Mouse (Mus musculus) leukemia stem cell, adult 10-12 weeks (primary cell): Measurements from ENCODE around the gene Tprn. TPM values are rescaled to one million over a fixed set of nuclear protein-coding genes. Genes with fewer than 3 reads are reported as not detected.

Source experiments
- polyA plus RNA-seq: library from polyadenylated mRNA; stranded (reverse); fragments of >175 nt; gene quantifications from 2 replicates; pipeline ENCODE4 v1.2.3, GENCODE M21; 2012; ENCODE audit warnings: low replicate concordance

The Tprn gene
- polyA plus RNA-seq = 57.8 and 59.6 TPM in 2 replicates

DNA sequence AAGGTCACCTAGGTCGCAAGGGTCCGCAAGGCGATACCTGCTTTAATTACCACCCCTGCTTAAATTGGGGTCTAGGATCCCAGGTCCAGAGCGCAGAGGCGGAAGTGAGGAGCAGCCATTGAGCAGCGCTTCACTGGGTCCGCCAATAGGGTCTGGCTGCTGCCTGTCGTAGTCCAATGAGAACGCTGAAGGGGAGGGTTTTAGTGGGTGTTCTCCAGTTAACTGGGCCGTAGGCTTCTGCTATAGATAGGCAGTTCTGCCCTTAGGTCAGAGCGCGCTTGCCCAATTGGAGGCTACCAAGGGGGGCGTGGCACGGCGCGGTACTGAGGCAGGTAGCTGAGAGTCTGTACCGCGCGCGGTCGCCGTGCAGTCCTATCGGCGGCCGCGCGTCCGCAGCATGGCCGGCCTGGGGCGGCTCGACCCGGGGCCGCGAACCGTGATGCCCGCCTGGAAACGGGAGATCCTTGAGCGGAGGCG lies at the start of gene Tprn:
Tprn (plus strand) TSS at position 328 of the 477 bp plus-strand sequence.

DNA sequence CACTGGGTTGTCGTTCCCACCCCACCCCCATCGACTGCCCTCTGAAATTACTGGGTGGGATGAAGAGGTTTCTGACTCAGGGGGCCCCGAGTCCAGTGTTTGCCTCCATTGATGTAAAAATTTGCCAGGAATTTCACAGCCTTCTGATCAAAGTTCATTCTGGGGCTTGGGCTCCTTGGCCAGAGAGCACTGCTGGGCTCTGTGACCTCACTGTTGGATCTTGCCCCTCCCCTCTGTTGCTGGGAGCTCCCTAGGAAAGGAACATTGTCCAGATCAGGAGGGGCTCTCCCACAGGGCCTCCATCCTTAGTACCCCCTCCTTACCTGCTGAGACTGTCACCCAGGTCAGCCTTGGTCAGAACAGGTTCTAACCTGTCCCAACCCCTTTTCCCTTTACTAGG lies 48.0 kb upstream of the Tprn start, which contains the start of gene Stpg3:
Stpg3 (minus strand) TSS at position 194 of the 400 bp plus-strand sequence.

DNA sequence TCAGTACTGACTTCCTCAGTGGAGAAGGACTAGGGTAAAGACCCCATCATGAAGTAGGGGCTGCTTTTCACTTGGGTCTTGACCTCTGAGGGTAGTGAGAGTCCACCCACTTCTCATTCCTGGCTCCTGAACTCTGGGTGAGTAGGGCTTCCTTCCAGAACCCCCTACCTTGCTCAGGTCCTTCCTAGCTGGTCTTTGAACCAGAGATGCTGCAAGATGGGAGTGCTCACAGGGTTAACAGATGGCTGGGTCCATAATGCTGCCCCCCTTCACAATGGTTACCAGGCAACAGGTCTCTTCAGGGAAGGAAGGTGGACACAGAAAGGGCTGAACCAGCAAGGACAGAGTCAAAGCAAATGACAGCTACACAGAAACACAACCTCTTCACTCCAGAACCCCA lies 44.0 kb upstream of the Tprn start, which contains the start of gene Fam166a:
Fam166a (plus strand) TSS at position 301 of the 400 bp plus-strand sequence.

DNA sequence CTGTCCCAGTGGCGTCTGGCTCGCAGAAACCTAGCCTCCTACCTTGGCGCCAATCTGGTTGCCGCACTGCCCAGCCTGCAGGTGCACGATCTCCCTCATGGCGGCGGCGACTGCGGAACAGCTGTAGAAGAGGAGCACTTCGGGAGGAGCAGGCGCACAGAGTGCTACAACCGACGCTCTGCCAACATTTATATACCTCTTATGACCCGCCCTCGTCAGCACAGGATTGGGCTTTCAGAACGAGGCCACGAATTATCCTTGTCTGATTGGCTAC lies 38.0 kb upstream of the Tprn start, which contains the start of gene Tubb4b:
Tubb4b (minus strand) TSS at position 211 of the 274 bp plus-strand sequence.

GRCm38 (mm10) chr2:25234050-25234449 lies 28.4 kb upstream of the Tprn start, which contains the start of gene Slc34a3:
Slc34a3 (minus strand) TSS chr2:25234364.

GRCm38 (mm10) chr2:25236614-25237013 lies 25.8 kb upstream of the Tprn start, which contains the start of gene Rnf224:
Rnf224 (minus strand) TSS chr2:25236787.

DNA sequence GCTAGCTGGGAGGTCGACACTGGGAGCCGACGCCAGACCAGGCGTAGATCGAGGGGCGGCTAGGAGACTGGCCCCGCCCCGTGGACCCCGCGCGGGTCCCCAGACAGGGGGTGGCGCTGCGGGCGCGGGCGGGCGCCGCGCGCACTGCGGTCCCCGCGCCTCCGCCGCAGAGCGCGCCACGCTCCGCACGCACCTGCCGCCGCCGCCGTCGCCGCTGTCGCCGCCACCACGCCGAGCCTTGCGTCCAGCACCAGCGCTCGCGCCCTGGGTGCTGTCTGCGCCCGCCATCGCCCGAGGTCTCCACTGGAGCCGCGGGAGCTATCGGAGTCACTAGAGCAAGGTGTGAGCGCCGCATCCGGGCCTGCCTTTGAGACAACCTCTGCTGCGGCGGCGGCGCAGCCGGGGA lies 20.3 kb upstream of the Tprn start, which contains the start of the genes Rnf208 and Cysrt1:
Rnf208 (plus strand) TSS at position 155 of the 406 bp plus-strand sequence.
Cysrt1 (minus strand) TSS at position 352 of the 406 bp plus-strand sequence.

DNA sequence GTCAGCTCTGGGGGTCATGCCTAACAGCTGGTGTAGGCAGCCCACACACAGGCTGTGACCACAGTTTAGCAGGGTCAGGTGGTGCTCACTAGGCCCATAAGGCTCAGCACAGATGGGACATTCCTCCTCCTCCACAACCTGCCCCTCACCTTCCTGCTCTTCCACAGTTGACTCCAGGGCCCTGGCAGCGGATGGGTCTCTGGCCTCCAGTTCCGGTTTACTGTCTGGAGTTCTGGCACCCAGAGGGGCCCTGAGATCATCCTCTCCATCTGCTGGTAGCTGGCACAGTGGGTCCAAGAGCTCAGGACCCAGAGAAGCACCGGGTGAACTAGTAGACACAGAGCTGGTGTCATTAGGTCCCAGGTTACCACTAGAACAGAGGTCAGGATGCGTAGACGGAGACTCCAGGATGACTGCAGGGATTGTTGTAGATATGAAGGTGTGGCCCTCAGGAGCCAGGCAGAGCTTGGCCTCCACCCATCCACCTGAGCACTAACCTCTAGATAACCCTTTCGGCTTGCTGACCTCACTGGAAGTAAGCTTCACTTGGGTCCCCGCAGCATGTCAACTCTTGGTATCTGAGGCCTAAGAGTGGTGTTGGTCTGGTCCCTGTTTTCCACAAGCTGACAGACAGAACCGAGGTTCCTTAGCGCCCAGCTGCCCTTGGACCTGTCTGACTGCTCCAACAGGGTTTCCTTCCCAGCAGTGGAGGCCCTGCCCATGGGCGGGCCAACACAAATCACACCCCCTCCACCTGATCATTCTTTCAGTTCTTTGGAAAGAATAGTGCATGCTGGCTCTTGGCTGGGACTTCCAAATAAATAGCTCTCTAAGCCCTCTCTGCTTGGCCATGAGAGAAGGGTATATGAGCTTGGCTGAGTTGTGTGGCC lies 16.0 kb upstream of the Tprn start, which contains the start of gene AL732309.1:
AL732309.1 (minus strand) TSS at position 681 of the 890 bp plus-strand sequence.

DNA sequence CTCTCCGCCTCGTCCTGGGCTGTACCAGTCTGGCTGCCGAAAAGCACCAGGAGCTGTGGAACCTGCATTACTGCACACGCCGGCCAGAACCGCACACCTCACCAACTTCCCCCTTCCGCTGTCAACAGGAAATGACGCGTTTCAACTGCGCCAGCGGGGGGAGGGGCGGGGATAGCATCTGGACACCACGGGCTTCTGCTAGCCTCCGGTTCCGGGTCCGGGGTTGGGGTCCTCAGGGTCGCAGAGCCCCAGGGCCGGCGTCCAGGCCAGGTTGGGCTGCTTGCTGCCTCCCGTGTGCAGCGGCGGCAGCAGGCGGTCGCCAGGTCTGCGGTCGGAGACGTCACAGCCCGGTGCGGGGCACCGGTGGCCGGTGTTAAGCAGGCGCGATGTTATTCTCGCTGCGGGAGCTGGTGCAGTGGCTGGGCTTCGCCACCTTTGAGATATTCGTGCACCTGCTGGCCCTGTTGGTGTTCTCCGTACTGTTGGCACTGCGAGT lies 7.1 kb upstream of the Tprn start, which contains the start of gene Tmem203:
Tmem203 (plus strand) TSS at position 156 of the 496 bp plus-strand sequence.

DNA sequence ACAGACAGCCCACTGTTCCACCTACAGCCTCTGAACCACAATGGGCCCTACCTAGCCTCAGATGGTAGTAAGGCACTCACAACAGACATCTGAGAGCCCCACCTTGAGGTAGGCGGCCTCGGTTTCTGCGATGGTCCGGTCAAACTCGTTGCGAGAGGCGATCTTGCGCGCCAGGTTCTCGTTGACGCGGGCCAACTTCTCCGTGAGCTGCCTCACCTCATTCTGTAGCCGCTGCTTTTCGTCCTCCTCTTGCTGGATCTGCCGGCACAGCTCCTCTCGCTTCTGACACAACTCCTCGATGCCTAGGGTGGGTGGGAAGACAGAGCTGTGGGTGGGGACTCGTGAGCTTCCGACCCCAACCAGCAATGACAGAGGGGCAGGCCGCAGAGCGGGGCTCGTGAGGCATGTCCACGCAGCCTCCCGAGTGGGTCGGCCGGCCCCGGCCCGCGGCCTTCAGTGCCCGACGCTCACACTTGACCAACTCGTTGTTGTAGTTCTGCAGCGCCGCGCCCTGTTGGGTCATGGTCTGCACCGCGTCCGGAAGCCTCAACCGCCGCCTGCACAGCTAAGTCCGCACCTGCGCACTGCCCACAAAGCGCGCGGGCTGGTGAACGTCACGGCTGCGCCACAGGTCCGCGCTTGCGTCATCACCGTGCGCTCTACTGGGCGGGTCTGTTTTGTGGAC lies 9.6 kb downstream of the Tprn start, which contains the start of the genes Ssna1 and Anapc2:
Ssna1 (minus strand) TSS at position 612 of the 685 bp plus-strand sequence.
Anapc2 (plus strand) TSS at position 652 of the 685 bp plus-strand sequence.

DNA sequence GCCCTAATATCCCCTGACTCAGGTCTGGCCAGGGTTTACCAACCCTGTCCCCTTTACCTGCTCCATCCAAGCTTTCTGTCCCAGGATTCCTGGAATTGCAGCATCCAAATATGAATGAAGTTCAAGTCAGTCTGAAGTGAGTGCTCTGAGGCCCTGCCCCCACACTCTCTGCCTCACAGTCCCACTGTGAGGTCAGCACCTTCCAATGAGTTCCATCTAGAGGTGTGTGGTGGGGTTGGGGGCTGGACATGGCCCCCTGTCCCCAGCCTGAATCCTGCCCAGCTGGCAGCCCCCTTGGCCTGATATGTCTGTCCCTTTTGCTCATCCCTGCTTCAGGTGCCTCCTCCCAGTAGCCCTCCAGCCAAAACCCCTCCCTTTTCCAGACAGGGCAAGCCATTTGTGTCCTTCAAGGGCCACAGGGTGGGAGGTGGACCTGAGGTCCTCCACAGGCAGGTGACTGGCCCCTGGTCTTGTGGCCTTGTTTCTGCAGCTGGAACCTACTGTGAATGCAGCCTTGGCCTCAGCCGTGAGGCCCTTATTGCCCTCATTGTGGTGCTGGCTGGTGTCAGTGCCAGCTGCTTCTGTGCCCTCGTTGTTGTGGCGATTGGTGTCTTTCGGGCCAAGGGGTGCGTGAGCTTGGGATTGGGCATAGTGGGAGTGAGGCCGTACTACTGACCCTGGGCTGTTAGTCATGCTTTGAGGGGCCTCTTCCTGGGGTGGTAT lies 25.7 kb downstream of the Tprn start, which contains the start of gene Tmem210:
Tmem210 (plus strand) TSS at position 219 of the 723 bp plus-strand sequence.

DNA sequence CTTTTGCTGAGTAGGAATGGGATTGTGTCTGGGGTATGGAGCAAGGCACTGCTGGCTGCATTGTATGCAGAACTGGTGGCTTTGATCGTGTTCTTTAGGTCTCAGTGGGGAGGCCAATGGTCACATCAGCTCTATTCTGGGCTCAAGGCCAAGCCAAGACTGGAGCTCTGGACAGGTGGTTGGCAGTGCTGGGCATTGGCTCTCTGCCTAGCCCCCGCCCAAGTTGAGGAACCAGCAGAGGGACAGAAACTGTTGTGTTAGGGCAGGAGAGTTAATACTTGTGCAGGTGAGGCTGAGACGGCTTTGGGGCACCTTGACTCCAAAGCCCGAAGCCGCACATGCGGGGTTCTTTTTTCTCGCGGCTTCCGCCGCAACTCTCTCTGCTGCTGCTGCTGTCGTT lies 27.2 kb downstream of the Tprn start, which contains the start of gene Lrrc26:
Lrrc26 (plus strand) TSS at position 265 of the 400 bp plus-strand sequence.

DNA sequence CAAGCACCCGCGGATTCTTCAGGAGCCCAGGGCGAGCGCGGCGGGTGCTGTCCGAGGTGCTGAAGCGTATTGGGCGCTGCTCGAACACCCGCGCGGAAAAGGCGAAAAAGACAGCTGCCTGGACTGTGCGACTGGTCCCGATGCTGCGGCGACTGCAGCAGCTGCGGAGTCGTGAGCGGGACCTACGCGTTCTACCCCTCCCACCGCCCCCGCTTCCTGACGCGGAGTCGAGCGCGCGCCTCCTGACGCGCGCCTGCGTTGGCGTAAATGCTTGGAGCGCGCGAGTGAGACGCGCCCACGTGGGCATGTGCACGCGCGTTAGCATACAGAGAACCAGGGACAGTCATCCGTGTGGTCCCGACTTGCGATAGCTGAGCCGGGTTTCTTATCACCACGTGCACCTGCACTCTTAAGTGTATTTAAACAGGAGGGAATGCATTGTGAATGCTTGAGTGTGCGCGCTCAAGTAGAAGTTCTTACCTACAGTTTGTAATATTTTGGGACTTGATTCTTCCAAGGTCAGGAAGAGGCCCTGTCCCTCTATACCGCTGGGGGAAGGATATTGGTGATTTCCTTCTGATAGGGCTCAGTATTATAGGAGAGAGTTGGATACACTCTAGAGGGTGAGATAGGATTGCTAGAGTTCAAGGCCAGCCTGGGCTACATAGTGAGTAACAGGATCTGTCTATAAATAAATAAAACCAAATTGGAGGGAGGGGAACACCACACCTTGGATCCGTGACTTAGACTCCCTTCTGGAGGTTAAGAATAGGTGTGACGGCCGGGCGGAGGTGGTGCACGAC lies 56.8 kb downstream of the Tprn start, which contains the start of gene Grin1:
Grin1 (minus strand) TSS at position 217 of the 803 bp plus-strand sequence.

Other genes with a start within 250 kb of the Tprn start
- 61.2 and 74.4 TPM in 2 replicates for gene Nsmf, start 208.3 kb upstream of the Tprn start, polyA plus RNA-seq
- gene Entpd8, start 182.3 kb upstream of the Tprn start, polyA plus RNA-seq = not detected in 2 replicates
- gene Noxa1, start 167.5 kb upstream of the Tprn start, polyA plus RNA-seq = not detected in 2 replicates
- 24.8 and 34.7 TPM in 2 replicates for gene Nrarp, start 81.9 kb upstream of the Tprn start, polyA plus RNA-seq
- gene Tor4a, start 65.7 kb upstream of the Tprn start, polyA plus RNA-seq = 13.1 and 16.5 TPM in 2 replicates
- gene Nelfb, start 51.1 kb upstream of the Tprn start, polyA plus RNA-seq = 15.0 and 19.0 TPM in 2 replicates
- gene Stpg3, start 48.0 kb upstream of the Tprn start, polyA plus RNA-seq = 0.22 TPM in 1 of 2 replicates, not detected in the other
- 0.16 TPM in 1 of 2 replicates, not detected in the other for gene Fam166a, start 43.9 kb upstream of the Tprn start, polyA plus RNA-seq
- gene Tubb4b, start 37.9 kb upstream of the Tprn start, polyA plus RNA-seq = 147 and 477 TPM in 2 replicates
- gene Slc34a3, start 28.3 kb upstream of the Tprn start, polyA plus RNA-seq = not detected in 2 replicates
- 0.10 TPM in 1 of 2 replicates, not detected in the other for gene Rnf224, start 25.8 kb upstream of the Tprn start, polyA plus RNA-seq
- 5.6 and 9.1 TPM in 2 replicates for gene Rnf208, start 20.4 kb upstream of the Tprn start, polyA plus RNA-seq
- not detected in 2 replicates for gene Cysrt1, start 20.2 kb upstream of the Tprn start, polyA plus RNA-seq
- 3.1 and 3.2 TPM in 2 replicates for gene AL732309.1, start 15.8 kb upstream of the Tprn start, polyA plus RNA-seq
- 6.8 and 7.2 TPM in 2 replicates for gene Tmem203, start 7.2 kb upstream of the Tprn start, polyA plus RNA-seq
- gene Ssna1, start 9.8 kb downstream of the Tprn start, polyA plus RNA-seq = 111 and 119 TPM in 2 replicates
- 11.4 and 18.3 TPM in 2 replicates for gene Anapc2, start 9.9 kb downstream of the Tprn start, polyA plus RNA-seq
- not detected in 2 replicates for gene Tmem210, start 25.5 kb downstream of the Tprn start, polyA plus RNA-seq
- gene Lrrc26, start 27.3 kb downstream of the Tprn start, polyA plus RNA-seq = not detected in 2 replicates
- 0.09 and 0.26 TPM in 2 replicates for gene Grin1, start 56.6 kb downstream of the Tprn start, polyA plus RNA-seq
- 27.7 and 53.0 TPM in 2 replicates for gene Man1b1, start 69.7 kb downstream of the Tprn start, polyA plus RNA-seq
- 4.2 and 10.5 TPM in 2 replicates for gene Dpp7, start 93.7 kb downstream of the Tprn start, polyA plus RNA-seq
- gene Uap1l1, start 103.1 kb downstream of the Tprn start, polyA plus RNA-seq = 5.6 and 9.7 TPM in 2 replicates
- 82.8 and 125 TPM in 2 replicates for gene Sapcd2, start 109.7 kb downstream of the Tprn start, polyA plus RNA-seq
- gene Entpd2, start 133.3 kb downstream of the Tprn start, polyA plus RNA-seq = 0.67 TPM in 1 of 2 replicates, not detected in the other
- 8.1 and 13.5 TPM in 2 replicates for gene Npdc1, start 136.7 kb downstream of the Tprn start, polyA plus RNA-seq
- gene Fut7, start 160.6 kb downstream of the Tprn start, polyA plus RNA-seq = 2.3 TPM in 1 of 2 replicates, not detected in the other
- gene Abca2, start 166.1 kb downstream of the Tprn start, polyA plus RNA-seq = 8.3 and 12.8 TPM in 2 replicates
- not detected in 2 replicates for gene Clic3, start 194.2 kb downstream of the Tprn start, polyA plus RNA-seq
- gene Paxx, start 198.5 kb downstream of the Tprn start, polyA plus RNA-seq = 30.3 and 31.6 TPM in 2 replicates
- not detected in 2 replicates for gene Ptgds, start 207.4 kb downstream of the Tprn start, polyA plus RNA-seq
- gene Lcn12, start 231.3 kb downstream of the Tprn start, polyA plus RNA-seq = not detected in 2 replicates
- gene Fbxw5, start 238.1 kb downstream of the Tprn start, polyA plus RNA-seq = 15.5 and 54.4 TPM in 2 replicates
- not detected in 2 replicates for gene C8g, start 239.1 kb downstream of the Tprn start, polyA plus RNA-seq